ENCODE assay signal across 23 mouse cellular contexts in the genomic region with DNA sequence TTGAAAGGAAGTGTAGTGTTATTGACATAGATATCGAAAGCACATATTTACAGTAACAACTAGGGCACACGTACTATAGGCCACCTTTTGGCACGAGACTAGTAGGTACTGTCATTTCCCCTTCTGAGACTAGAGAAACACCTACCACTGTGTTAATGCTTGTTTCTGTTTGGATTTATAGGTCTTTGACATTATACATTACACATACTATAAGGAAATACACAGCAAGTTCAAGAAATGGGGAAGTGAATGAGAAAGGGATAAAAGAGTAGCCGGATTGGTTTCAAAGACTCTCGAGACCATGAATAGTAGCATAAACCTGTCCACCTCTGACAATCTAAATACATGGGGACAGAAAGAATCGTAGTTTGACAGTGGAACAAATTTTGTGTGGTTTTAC.
DNase-seq lines count a peak whose midpoint lies in the region; ATAC-seq and TF ChIP-seq lines count a peak whose summit lies in the region.
"Had no signal": no experiment of that assay in that cellular context is flagged by ENCODE, and none has a peak within 500 bp of the region (broad histone marks: within the 10 kb centered on the region; RNA-seq: fewer than 3 reads in every experiment).

No protein-coding gene starts in this region.

- intact Hi-C loops in heart, postnatal 36 days (cut with DNase I), result no loop called here

- no peak for DNase-seq in stomach, postnatal 0 days (ENCODE audit: low spot score)
- no peak for DNase-seq in cerebellum, adult 9-11 months
- DNase-seq in embryonic facial prominence, embryonic 10.5 days (ENCODE audit: low spot score), result no peak
- DNase-seq in heart, postnatal 36 days, result no peak
- DNase-seq: adrenal gland, adult 2 months; adrenal gland, postnatal 10 days; adrenal gland, postnatal 25 days; cerebellum, adult 11-12 months; cerebellum, adult 2 months; cerebellum, adult 9-10 months; cerebellum, postnatal 14 days; cerebellum, postnatal 36 days had no signal

- peak; percentile 72 for ATAC-seq in common myeloid progenitor, adult 5-6 weeks (replicated peaks; ENCODE audit: low read depth, poor library complexity, severe bottlenecking)
- peak; percentile 75 to 90 for ATAC-seq in hematopoietic stem cell, adult 5-6 weeks (replicated peaks in 1 of 2; ENCODE audit: insufficient read depth in 1 of 2, low FRiP score in 2 of 2, low TSS enrichment in 1 of 2, low read depth in 1 of 2, poor library complexity in 2 of 2, severe bottlenecking in 2 of 2)
- peak; percentile 80 for ATAC-seq in megakaryocyte progenitor cell, adult 5-6 weeks (replicated peaks; ENCODE audit: poor library complexity)
- peak; percentile 69; the same call in 1 of the 2 replicates for ATAC-seq in stomach, postnatal 0 days (ENCODE audit: low FRiP score, low TSS enrichment)
- no peak for ATAC-seq in intestine, embryonic 16.5 days
- ATAC-seq: forebrain, embryonic 14.5 days; forebrain, embryonic 16.5 days had no signal

- H3K27ac ChIP-seq in stomach, postnatal 0 days (replicated peaks), result no peak overlapping the region
- no peak overlapping the region for H3K27ac ChIP-seq in intestine, embryonic 16.5 days (ENCODE audit: low read length)
- no peak overlapping the region for H3K27ac ChIP-seq in embryonic facial prominence, embryonic 10.5 days (replicated peaks)
- H3K27ac ChIP-seq: embryonic facial prominence, embryonic 13.5 days; embryonic facial prominence, embryonic 15.5 days; forebrain, embryonic 10.5 days; forebrain, embryonic 12.5 days had no signal

- 55% methylated on average over 6 of the region's 6 CpGs for WGBS in stomach, postnatal 0 days
- WGBS in intestine, embryonic 16.5 days, result 82% methylated on average over 6 of the region's 6 CpGs
- WGBS in embryonic facial prominence, embryonic 10.5 days, result 92% methylated on average over 6 of the region's 6 CpGs

- H3K4me2 ChIP-seq in stomach, postnatal 0 days (replicated peaks; ENCODE audit: low read depth), result no peak overlapping the region
- H3K4me2 ChIP-seq in intestine, embryonic 16.5 days (ENCODE audit: low read depth, low read length), result no peak overlapping the region
- H3K4me2 ChIP-seq: embryonic facial prominence, embryonic 13.5 days; embryonic facial prominence, embryonic 15.5 days; forebrain, embryonic 12.5 days had no signal

- H3K4me3 ChIP-seq in stomach, postnatal 0 days (ENCODE audit: low read depth, low read length), result no peak overlapping the region
- no peak overlapping the region for H3K4me3 ChIP-seq in intestine, embryonic 16.5 days (ENCODE audit: low read length)
- H3K4me3 ChIP-seq in embryonic facial prominence, embryonic 10.5 days, result no peak overlapping the region
- H3K4me3 ChIP-seq: embryonic facial prominence, embryonic 13.5 days; embryonic facial prominence, embryonic 15.5 days; erythroblast, embryonic 14.5 days; forebrain, embryonic 10.5 days; forebrain, embryonic 12.5 days had no signal

- H3K36me3 ChIP-seq in stomach, postnatal 0 days (ENCODE audit: control insufficient read depth, insufficient read depth, low read length), result no peaks in the 10 kb centered on the region
- H3K36me3 ChIP-seq in intestine, embryonic 16.5 days (ENCODE audit: control insufficient read depth, insufficient read depth, low read length), result no peaks in the 10 kb centered on the region
- H3K36me3 ChIP-seq in embryonic facial prominence, embryonic 10.5 days (replicated peaks), result no peaks in the 10 kb centered on the region
- H3K36me3 ChIP-seq: embryonic facial prominence, embryonic 13.5 days; embryonic facial prominence, embryonic 15.5 days; forebrain, embryonic 10.5 days; forebrain, embryonic 12.5 days had no signal

- H3K4me1 ChIP-seq in stomach, postnatal 0 days (replicated peaks; ENCODE audit: control insufficient read depth, insufficient read depth), result no peaks in the 10 kb centered on the region
- no peaks in the 10 kb centered on the region for H3K4me1 ChIP-seq in intestine, embryonic 16.5 days (ENCODE audit: control insufficient read depth, insufficient read depth, low read length)
- H3K4me1 ChIP-seq in embryonic facial prominence, embryonic 10.5 days, result no peaks in the 10 kb centered on the region
- H3K4me1 ChIP-seq: embryonic facial prominence, embryonic 13.5 days; embryonic facial prominence, embryonic 15.5 days; forebrain, embryonic 10.5 days; forebrain, embryonic 12.5 days had no signal

- no peak overlapping the region for H3K9ac ChIP-seq in stomach, postnatal 0 days (ENCODE audit: low read length)
- H3K9ac ChIP-seq in intestine, embryonic 16.5 days (ENCODE audit: low read depth, low read length), result no peak overlapping the region
- H3K9ac ChIP-seq: embryonic facial prominence, embryonic 13.5 days; embryonic facial prominence, embryonic 15.5 days; forebrain, embryonic 12.5 days had no signal

- no peak for TF ChIP-seq CTCF in stomach, postnatal 0 days (IDR thresholded peaks at IDR 0.05; ENCODE audit: low read depth)

- no peak for TF ChIP-seq EP300 in stomach, postnatal 0 days (optimal IDR thresholded peaks at IDR 0.05)

- no peaks in the 10 kb centered on the region for H3K9me3 ChIP-seq in stomach, postnatal 0 days (ENCODE audit: control insufficient read depth, low read length)
- no peaks in the 10 kb centered on the region for H3K9me3 ChIP-seq in intestine, embryonic 16.5 days (ENCODE audit: control insufficient read depth, low read length)
- no peaks in the 10 kb centered on the region for H3K9me3 ChIP-seq in embryonic facial prominence, embryonic 10.5 days
- H3K9me3 ChIP-seq: embryonic facial prominence, embryonic 13.5 days; embryonic facial prominence, embryonic 15.5 days; forebrain, embryonic 10.5 days; forebrain, embryonic 12.5 days had no signal

- H3K27me3 ChIP-seq in stomach, postnatal 0 days (ENCODE audit: control insufficient read depth, insufficient read depth, low read length), result no peaks in the 10 kb centered on the region
- no peaks in the 10 kb centered on the region for H3K27me3 ChIP-seq in intestine, embryonic 16.5 days (replicated peaks; ENCODE audit: control insufficient read depth, insufficient read depth, low read length)
- no peaks in the 10 kb centered on the region for H3K27me3 ChIP-seq in embryonic facial prominence, embryonic 10.5 days (replicated peaks; ENCODE audit: low read depth, poor library complexity, severe bottlenecking)
- H3K27me3 ChIP-seq: embryonic facial prominence, embryonic 13.5 days; embryonic facial prominence, embryonic 15.5 days; forebrain, embryonic 12.5 days had no signal
